Mouse (Mus musculus) gastrocnemius, adult 18-20 months (tissue): ENCODE measurements at regions not wholly inside any gene's neighbourhood (a gene's known extent, or its start where the extent isn't known, plus 50 kb on each side); places are given as distances from the start of the nearest gene placed in this dataset.

ENCODE experiments used
- DNase-seq: peaks from one replicate; pipeline ENCODE4 v3.0.0; 2021; ENCODE audit warnings: low spot score

DNA sequence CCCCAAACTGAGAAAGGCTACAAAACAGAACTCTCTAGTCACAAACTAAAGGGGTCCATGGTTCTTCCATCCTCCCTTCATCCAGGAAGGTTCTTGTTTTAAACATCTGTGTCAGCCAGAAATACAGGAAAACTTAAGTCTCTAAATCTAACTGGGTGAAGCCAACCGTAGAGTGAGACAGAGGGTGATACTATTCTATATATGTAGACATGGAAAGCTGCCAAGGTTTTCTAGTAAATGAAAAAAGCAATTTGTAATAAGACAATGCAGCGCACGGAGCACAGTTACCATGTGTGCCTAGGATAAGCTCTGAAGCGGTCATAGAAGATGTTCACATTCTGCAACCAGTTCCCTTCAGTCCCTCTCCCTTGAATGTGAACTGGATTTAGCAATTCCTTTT, 55.4 kb downstream of the Ppp1r3c start:
- DNase-seq = no peak

DNA sequence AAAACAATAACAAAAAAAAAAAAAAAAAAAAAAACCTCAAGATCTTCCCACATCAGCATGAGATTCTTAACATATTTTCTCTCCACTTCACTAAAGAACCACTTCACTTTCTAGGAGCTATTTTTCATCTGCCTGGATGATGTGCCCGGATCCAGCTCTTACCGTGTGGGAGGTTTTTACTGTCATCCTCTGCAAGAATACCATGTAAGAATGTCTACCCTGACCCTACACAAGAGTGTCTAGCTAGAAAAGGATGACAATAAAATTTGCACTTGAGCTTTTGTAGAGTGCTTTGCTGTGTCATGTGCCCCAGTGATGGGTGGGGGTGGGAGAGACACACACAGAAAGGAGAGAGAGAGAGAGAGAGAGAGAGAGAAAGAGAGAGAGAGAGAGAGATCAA, 56.1 kb downstream of the Ppp1r3c start:
- DNase-seq = no peak

DNA sequence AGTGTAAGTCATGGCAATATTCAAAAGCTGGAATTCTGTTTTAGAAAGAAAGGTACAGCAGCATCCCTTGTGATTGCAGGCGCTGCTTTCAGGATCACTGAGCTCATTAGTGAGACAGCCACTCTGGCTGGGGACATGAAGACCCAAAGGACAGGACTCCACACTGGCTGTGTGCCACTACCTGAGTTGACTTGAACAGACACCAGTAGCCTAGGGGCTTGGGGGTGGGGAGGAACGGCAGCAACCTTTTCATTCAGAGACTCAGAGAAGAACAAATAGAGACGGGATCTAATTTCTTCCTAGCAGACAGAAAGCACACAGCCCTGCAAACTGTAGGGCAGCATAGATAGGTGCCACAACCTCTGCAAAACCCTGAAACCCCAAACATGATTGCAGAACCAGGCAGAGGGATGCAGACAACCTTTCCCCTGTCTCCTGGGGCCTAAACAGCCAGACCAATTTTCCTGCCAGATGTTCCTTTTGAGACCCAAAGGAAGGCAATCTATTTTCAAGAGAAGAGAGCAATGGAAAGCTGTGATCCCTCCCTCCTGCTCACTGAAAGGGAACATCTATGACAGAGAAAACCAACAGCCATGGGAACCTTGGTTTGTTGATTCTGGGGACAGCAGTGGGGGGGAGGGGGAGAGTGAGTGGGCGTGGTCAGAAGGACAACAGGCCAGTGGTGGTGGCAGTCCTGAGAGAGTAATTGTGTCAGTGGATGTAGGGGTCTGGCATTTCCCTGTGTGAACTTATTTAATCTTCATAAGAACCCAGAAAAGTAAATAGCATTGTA, 57.2 kb downstream of the Ppp1r3c start:
- DNase-seq = peak; percentile 64

DNA sequence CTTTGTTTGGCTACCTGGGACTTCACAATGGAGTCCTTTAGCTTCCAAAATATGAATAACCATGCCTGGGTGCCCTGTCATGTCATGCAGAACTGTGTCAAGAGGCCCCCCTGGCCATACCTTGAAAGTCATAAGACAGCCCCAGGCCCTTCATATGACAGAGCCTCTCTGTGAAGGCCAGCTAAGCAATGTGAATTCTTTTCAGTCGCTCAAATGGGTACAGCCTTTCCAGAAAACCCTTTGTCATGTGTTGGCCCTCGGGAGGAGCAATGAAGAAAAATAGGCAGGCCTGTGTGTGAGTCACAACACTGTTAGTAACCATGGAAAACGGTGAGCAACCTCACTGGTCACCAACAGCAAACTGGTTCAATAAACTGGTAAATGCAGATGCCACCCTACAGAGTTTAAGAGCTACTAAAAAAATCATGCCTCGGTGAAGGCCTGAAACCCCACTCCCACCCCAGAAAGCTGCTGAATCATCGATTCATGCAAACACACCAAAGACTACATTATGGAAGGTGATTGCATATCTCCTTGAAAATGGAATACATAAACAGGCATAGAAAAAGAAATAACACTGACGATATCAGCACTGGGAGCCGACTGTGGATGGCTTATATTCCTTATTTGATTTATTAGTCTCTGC, 57.9 kb downstream of the Ppp1r3c start:
- no peak for DNase-seq

DNA sequence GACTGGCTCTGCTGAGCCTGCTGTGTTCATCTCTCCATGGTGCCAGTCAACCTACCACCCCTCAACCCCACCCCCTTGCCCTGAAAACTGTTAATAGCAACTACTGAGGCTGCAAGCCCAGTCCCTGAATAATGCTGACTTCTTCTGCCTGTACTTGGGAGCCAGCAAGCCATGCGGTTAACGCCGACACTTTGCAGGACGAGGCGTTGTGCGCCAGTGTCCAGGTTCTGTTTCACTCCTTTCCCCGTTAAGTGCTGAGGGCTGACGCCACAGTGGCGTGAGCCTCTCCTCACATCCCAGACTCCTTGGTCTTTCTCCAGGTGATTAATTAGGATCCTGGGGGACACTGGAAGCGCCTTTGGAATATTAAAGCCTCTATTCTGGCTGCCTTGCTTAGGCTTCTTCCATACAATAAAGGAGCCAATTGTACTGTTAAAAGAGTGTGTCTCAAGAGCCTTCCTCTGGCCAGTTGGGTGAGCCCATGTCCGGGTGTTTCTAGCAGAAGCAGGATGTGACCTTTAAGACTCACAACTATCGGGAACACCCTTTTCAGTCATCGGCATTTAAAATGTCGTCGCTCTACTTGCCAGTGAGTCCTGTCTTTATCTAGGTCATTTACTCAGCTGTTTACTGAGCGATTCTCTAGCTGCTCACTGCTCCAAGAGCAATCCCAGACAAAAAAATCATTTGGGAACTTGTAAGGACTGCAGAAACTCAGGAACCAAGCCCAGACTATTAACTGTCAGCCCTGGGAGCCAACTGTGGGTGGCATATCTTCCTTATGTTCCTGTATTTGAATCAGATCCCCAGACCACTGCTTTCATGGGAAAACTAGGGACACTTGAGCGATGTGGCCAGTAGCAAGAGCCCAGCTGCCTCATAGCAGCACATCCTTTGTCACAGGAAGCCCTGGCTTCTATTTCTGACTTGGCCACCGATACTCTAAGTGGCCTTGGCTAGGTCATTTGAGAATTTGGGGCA, 59.1 kb downstream of the Ppp1r3c start:
- DNase-seq = peak; percentile 62

DNA sequence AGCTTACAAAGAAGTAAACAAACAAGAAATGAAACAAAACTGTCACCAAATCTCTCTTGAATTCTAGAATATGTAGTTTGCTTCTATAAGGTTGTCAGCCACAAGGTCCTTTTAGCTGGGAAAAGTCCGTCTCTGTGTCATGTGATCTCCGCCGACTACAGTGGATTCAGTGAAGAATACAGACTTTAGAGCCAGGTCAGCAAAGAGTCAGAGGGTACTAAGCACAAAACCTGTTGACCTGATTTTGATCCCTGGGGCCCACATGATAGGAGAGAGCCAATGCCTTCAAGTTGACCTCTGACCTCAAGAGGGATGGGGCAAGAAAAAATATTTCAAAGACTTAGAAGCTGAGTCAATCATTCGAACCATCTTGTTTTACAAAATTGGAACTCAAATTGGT, 61.5 kb downstream of the Ppp1r3c start:
- DNase-seq = no peak

DNA sequence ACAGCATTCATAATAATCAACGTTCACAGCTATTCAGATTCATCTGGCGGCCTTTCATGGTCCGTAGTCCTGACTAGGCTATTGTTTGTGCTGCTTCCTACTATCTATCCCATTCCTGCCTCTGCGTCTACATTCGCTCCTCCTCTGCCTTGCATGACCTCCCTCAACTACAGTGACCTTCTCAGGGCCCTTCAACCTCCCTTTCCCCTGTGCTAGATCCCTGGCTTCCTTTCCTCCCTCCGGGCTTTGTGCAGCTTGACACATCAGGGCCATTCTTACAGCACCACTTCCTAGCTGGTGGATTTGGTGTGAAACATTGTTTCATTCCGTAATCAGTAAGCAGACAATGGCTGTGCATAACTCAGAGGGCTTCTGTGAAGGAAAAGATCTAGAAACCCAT, 65.6 kb downstream of the Ppp1r3c start:
- DNase-seq = no peak
